Mouse (Mus musculus) A20 (cell line): ENCODE measurements around the gene Hepacam.
A peak's percentile ranks its signal among the peaks of the same experiment; 100 is the strongest.

Source experiments
- DNase-seq: peaks from one replicate; pipeline ENCODE4 v3.0.0-alpha.2; 2011; ENCODE audit warnings: low read depth, low spot score

Hepacam gene

DNA sequence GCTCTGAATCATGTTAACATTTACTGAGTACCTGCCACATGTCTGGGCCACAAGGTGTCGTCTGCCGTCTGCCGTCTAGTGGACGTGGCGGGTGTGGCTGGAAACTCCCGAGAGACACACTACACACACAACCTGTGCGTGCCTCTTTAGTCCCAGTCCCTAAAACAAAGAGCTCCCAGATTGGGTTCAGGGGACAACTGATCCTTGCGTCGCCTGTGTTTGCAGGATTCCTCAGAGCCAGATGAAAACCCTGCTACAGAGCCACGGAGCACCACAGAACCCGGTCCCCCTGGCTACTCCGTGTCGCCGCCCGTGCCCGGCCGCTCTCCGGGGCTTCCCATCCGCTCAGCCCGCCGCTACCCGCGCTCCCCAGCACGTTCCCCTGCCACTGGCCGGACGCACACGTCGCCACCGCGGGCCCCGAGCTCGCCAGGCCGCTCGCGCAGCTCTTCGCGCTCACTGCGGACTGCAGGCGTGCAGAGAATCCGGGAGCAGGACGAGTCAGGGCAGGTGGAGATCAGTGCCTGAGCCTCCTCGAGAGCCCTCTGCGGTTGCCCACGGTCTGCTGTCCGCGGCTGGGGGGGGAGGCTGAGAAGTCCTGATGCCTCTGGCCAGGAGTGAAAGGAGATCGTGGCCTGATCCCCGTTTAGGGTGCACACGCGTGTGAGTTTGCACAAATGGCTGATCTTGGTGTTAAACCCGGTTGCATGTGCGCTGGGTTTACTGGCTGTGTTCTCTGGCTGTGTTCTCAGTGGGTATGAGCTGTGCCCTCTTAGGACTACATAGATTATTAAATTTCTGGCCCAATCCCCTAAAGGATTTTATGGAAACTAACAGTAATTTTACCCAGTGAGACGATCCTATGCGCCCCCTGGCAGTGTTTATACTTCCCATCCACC, 17.4 kb downstream of the Hepacam start:
- no peak for DNase-seq

DNA sequence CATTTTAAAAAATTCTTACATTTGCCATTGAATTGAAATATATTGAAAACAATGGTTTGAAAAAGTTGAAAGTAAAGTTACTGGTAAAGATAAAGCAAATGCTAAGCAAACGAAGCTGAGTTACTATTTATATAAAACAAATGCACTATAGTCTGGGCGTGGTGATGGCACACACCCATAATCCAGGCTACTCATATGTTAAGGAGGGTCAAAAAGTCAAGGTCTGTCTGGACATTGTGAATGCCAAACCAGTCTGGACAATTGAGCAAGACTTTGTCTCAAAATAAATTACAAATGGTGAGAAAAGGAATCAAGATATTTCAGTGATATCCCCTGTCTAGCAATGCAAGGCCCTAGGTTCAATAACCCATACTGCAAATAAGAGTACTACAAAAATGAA, 23.7 kb downstream of the Hepacam start:
- DNase-seq: no peak

DNA sequence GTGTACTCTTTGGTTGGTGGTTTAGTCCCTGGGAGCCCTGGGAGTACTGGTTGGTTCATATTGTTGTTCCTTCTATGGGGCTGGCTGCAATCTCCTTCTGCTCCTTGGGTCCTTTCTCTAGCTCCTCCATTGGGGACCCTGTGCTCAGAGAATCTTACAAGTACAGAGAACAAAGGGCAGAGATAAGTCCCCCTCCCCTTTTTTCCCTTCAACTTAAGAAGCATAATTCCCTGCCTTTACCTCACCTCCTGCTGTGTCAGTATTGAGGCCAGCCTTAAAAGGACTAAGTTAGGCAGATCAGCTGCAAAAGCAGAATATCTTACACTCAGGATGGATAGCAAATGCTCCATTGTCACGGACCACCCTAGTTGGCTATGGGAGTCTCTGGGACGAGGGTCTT, 24.9 kb downstream of the Hepacam start:
- DNase-seq: no peak

DNA sequence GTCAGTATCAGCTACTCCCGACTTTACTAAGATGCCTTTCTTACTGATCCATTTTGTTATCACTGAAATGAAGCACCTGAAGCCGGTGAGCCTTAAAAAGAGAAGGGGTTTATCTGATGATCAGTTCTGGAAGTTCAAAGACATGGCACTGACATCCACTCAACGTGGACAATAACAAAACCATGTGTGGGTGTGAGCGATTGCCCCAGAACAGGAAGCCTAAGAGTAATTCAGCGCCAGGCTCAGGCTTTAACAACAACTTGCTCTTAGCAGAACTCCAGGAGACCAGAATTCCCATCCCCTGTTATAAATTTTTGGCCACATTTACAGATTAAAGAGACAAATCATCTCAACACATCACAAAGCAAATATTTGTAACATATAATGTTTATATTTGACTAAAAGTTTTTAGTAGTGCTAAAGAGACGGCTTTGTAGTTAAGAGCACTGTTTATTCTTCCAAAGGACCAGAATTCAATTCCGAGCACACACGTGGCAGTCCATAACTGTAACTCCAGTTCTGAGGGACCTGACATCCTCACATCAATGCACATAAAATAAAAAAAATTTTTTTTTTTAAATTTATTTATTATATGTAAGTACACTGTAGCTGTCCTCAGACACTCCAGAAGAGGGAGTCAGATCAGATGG, 26.5 kb downstream of the Hepacam start:
- DNase-seq: no peak

DNA sequence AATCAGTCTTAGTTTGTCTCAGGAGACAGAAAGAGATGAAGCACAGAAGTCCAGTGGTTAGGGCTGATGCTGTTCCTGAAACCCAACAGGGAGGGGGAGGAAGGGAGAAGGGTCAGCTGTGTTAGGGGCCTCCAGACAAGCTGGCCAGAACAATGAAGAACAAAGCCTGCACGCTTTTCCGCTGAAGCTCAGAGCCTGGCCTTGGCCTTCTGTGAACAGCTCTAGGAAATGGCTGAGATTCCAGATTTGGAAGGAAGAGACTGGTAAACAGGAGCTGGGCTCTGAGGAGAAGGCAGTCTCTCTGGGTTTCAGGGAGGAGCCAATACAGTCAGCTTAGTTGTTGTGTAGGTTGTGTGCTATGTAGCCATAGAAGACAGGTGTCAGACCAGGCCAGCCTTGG, 33.4 kb downstream of the Hepacam start:
- no peak for DNase-seq

DNA sequence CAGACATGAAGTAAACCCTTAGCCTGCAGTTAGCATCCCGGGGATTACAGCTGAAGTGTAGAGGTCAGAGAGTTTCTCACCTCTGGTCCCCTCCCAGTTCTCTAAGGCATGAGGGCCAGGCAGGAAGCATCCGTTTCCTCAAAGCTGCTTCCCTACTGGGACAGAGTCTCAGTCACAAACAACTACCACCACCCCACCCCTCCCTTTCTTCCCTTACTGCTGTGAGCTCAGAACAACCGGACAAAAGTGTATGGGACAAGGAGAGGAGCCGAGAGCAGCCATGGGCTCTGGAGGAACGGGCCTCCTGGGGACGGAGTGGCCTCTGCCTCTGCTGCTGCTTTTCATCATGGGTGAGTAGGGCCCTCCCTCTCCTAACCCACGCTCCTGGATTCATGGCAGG, 34.7 kb downstream of the Hepacam start, which contains the start of gene Robo4:
Robo4 (plus strand) TSS at position 96 of the 400 bp plus-strand sequence.
- no peak for DNase-seq

DNA sequence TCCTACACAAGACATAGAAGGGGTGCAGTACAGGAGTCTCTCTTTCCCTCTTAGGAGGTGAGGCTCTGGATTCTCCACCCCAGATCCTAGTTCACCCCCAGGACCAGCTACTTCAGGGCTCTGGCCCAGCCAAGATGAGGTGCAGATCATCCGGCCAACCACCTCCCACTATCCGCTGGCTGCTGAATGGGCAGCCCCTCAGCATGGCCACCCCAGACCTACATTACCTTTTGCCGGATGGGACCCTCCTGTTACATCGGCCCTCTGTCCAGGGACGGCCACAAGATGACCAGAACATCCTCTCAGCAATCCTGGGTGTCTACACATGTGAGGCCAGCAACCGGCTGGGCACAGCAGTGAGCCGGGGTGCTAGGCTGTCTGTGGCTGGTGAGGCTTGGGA, 35.4 kb downstream of the Hepacam start:
- no peak for DNase-seq

DNA sequence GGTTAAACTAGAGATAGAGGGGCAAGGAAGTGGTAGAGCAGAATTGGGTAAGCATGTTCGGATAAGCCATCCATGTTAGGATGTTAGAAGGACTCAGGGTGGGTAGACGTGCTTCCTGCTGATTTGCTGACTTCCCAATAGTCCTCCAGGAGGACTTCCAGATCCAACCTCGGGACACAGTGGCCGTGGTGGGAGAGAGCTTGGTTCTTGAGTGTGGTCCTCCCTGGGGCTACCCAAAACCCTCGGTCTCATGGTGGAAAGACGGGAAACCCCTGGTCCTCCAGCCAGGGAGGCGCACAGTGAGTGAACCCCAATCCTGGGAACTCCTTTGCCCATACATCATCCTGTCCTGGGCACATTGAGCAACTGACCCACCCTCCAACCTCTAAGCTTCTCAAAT, 35.9 kb downstream of the Hepacam start:
- DNase-seq: no peak

DNA sequence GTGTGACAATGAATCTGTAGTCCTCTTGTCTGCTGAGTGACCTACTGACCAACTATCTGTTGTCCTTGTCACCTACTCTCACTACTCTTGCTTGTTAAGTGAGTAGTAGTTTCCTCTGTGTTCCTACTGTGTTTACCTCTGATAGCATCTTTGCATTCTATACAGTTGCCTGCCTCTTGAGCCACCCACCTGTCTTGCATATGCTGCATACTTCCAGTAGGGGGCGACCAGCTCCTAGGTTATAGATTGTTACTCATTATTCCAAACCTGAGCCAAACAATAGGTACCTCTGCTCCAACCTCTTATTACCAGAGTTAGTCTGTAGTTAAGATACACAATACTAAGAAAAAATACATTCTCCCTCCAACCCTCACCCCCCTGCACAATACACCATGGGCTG, 39.2 kb downstream of the Hepacam start:
- DNase-seq: peak; percentile 56

DNA sequence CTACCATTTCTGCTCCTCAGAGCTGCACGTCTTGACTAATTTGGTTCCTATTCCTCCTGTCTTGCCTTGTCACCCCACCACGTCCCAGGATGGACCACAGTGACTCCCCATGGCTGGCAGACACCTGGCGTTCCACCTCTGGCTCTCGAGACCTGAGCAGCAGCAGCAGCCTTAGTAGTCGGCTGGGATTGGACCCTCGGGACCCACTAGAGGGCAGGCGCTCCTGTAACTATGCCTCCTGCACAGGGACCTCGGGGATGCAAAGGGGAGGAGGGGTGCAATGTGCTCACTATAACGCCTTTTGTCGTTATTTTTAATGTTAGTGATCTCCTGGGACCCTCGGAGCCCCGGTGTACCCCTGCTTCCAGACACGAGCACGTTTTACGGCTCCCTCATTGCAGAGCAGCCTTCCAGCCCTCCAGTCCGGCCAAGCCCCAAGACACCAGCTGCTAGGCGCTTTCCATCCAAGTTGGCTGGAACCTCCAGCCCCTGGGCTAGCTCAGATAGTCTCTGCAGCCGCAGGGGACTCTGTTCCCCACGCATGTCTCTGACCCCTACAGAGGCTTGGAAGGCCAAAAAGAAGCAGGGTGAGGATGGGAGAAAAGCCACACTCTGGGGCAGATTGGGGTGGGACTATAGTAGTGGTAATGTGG, 40.8 kb downstream of the Hepacam start:
- peak; percentile 34 for DNase-seq

DNA sequence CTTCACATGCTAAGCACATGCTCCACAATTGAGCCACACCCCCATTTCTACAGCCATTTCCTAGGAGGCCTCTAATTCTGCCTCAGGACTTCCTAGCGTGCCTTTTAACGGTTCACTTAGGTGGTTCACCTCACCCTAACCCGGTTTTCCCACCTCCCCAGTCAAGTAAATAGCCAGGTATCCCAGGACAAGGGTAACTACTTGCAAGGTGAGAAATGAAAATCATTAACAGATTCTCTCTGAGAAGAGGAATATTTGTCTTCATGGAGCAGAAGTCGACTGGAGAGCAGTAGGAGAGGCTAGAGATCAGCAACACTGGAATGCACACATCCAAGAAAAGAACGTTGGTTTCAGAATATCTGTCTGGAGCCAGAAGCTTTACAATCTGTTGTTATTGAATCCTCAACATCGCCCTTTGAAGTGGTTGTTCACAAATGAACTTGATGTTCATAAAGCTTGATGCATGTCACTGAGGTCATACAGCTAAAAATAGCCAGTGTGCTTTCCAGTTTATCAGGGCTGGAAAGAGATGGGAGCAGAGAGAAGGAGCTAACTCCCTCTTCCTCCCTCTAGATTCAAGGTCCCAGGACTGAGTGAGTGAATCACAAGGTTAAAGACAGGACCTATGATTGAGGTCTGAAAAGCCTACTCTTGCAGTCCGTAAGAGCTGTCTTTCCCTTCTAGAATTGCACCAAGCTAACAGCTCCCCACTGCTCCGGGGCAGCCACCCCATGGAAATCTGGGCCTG, 42.7 kb downstream of the Hepacam start:
- no peak for DNase-seq

DNA sequence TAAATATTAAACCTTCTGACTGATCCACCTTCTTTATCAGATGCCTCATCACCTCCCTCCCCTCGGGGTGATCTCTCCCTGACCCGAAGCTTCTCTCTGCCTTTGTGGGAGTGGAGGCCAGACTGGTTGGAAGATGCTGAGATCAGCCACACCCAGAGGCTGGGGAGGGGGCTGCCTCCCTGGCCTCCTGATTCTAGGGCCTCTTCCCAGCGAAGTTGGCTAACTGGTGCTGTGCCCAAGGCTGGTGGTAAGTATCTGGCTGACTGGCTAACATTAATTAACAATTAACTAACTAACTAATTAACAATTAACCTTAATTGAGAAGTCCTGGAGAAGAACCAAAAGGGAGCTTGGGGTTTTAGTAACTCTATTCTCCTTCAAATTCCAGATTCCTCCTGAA, 45.8 kb downstream of the Hepacam start:
- DNase-seq: no peak

DNA sequence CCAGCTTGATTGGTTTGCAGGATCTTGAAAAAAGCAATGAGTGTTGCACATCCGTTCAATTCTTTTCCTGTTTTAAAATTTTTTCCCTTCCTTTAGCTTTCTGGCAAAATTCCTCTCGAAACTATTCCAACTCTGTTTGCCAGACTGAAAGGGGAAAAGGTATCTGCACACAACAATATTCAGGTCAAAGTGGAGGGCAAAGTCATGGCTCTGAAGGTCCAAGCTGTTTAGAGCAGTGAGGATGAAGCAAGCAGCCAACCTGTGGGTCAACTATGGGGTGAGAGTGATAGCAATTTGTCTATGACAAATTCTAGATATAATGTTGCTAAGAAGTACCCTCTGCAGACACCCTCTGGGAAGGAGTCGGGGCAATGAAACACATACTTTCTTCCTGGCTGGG, 47.5 kb downstream of the Hepacam start:
- no peak for DNase-seq

DNA sequence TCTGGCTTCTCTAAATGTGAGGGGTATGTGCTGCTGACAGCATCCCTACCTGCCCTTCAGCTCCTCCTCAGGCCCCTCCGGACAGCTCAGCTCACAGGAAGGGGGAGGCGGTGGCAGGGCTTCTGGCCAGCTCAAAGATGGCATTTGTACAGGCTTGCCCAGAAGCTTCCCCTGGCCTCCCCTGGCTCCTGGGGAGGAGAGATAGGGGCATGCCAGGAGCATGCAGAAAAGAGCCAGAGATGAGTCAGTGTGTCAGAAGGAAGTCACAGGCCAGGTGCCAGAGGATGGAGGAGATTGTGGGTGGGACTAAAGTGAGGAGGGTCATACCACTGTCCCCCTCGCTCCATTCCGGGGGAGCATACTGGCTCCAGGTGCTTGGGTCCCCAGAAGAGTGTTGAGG, 51.6 kb downstream of the Hepacam start:
- no peak for DNase-seq

DNA sequence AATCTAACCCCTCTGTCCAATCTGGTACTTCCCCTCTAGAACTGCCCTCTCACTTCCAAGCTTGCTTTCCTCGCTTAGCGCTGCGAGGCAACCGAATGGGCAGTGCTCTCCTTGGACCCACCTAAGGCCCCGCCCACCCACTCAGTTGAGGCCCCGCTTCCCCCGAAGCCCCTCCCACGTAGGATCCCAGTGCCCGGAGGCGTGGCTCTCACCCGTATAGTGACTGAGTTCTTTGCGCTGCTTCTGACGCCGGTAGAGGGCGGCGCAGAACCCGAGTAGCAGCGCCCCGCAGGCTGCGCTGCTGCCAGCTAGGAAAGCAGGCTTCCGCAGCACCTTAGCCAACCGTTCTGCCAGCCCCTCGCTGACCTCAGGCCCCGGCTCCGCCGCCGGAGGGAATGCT, 53.5 kb downstream of the Hepacam start:
- DNase-seq: peak; percentile 93

DNA sequence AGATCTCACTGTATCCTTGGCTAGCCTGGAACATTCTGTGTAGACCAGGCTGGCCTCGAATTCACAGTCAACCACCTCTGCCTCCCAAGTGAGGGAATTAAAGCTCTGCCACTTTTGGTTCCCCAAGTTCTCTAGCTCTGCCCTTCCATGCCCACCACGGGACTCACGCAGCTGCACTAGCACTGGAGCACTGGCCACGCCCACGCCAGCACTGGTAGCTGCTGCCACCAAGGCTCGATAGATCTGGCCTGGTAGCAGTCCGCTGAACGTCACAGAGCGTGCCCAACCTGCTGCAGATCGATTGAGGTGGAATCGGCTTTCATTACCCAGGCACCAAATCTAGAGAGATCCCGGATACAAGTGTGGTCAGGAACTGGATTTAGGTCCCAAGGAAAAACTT, 54.1 kb downstream of the Hepacam start:
- peak; percentile 69 for DNase-seq

DNA sequence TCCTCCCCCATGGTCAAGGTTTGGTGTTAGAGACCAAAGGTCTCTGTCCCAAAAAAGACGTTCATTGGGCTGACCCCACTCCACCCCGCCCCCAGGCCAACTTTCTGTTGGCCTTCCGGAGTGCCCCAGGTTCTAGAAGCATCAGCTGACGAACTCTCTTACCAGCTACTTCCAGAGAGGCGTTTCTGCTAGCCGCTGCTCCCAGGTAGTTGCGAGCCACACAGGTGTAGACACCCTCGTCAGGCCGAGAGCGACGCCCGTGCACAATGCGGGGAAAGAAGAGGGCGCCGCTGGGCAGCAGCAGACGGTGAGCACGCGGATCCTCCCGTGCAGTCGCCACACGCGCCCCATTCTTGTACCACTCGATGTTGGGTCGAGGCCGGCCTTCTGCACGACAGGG, 62.2 kb downstream of the Hepacam start:
- no peak for DNase-seq

DNA sequence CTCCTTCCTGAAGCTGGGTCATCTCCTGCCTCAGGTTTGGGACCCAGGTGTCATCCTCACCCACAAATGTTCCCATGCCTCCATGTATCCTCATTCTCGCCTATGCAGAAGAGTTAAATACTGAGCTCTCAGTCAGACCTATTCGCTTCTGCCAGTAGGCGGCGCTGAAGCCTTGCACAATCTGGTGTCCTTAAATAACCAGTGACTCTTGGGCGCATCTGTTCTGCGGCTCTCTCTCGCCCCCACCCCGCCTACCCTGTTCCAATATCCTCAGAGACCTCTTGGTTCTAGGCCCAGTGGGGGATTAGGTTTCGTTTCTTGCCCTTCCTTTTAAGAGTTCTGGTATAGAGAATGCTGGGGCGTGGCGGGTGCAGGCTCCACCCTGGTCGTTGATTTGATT, 63.4 kb downstream of the Hepacam start:
- DNase-seq: peak; percentile 88

DNA sequence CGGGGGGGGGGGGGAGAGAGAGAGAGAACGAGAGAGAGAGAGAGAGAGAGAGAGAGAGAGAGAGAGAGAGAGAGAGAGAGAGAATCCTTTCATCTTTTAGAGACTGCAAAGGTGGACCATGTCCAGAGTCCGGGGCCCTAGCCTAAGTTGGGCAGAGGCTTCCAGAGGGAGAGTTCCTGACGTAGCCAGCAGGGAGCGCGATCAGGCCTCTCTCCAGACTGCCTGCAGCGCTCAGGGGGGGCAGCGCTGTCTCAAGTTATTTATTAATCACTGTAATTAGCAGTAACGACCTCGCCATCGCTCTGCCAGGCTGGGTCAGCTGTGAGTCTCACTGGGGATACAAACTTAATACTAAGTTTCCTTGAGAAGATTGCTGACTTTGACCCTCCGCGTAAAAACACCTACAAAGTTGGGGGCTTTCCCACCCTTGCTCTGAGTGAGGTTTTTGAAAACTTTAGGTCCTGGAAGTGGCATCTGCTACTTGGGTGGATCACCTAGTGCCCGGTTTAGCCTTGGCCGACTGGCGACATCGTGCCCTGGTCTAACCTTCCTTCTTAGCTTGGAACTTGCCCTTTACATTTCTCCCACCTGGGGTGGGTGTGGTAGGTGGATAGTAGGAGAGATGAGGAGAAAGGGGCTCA, 65.0 kb downstream of the Hepacam start:
- DNase-seq: peak; percentile 20

DNA sequence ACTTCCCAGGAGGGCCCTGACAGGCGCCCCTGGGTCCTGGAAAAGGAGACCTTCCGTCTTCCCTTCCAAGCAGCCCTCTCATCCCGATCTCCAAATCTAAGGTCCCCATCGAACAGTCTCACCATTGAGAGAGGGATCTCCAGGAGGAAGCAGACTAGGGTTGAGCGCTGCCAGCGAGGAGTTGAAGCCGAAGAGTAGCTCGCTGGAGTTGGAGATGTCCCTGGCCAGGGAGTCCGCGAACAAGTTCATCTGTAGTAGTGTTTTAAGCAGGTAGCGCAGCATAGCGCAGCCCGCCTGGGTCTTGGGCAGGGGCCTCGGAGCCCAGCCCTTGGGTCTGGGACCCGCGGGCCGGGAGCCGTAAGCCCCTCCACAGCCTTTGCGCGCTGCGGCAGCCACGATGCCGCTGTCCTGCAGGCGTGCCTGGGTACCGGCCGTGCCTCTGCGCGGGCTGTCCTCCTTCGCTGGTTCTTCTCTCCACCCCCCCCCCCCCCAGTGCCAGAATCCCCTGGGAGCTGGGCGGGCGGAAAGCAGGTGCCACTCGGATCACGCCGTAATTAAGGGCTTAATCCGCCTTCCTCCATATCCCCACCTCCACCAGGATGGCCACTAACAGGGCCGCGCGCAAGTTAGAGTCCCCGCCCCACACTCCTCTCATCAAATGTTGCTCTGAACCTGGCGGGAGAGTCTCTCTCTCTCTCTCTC, 65.7 kb downstream of the Hepacam start, which contains the start of gene Robo3:
Robo3 (minus strand) TSS at position 527 of the 702 bp plus-strand sequence.
- no peak for DNase-seq
